Mouse (Mus musculus) heart, postnatal 10 days (tissue): ENCODE results near the gene Ttll1. TPM values are rescaled to one million over a fixed set of nuclear protein-coding genes. Genes with fewer than 3 reads are reported as not detected.

Experiments
- DNase-seq, 2 experiments: peaks; one replicate each; pipeline ENCODE4 v3.0.0; 2021
- intact Hi-C: fragments of 180-260 bp; cut with DNase I; formaldehyde crosslinking; loops from one replicate; pipeline ENCODE4 v1.15.1; 2025
- microRNA-seq, 2 experiments: library from miRNA; unstranded; fragments of <30 nt; microRNA quantifications; one replicate each; pipeline ENCODE4 v1.2.0; 2022
- total RNA-seq, 2 experiments: library from RNA; stranded (reverse); gene quantifications; 2 replicates each; pipeline ENCODE4 v1.2.3; 2021

Gene Ttll1
- total RNA-seq, 2 experiments from 2014 or later, result 36.9 to 37.0 TPM

DNA sequence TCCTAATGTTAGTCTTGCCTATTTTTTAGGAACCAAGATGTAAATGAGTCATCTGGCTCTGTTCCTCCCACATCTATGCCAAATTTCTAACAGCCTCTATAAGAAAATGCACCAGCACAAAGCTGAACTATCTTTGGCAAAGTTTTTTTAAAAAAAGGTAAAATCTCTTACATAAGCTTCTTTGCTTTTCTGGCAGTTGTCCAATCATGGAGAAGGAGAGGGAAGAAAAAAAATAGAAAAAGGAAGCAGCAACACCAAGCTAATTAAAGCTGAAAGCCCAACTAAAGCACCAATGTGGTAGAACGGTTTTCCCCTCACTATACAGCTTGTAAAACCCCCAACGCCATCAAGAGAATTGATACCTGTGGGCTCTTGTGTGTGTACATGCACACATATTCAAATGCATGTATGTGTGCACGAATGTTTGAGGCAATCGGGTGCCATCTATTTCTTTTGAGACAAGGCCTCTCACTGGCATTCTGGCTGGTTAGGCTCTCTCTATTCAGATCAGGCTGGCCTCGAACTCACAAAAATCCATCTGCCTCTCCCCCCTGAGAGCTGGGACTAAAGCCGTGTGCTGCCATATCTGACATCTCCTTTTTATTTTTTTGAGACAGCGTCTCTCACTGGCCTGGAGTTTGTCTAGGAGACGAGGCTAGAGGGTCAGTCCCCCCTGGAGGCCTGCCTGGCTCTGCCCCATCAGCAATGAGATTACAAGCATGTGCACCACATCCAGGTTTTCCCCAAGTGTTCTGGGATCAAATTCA, 75.2 kb downstream of the Ttll1 start:
- no peak for DNase-seq
- intact Hi-C loops, result no loop called here

DNA sequence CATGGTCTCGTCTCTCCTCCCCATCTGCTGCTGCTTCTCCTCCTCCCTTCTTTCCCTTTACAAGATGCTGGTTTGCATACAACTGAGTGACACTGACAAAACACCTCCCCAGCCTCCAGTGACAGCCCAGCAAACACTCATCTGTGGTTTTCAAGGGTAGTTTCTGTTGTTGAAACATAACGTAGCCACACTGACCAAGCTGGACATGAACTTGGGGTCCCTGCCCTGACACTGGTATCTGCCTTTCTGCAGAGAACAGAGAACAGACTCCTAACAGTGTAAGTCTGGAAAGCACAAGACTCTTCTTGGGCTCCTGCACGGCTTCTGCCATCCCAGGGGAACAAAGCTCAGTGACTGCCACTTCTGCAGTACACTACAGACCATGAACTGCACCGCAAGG, 76.0 kb downstream of the Ttll1 start:
- no peak for DNase-seq
- intact Hi-C loops, result no loop called here

Small RNA genes lying within 50 kb of the gene (microRNA-seq; reads per million reads assigned to microRNA genes)
- gene Gm24575, result 0 reads per million in 2 experiments

Other genes with a start within 250 kb of the Ttll1 start
- 10 to 100 TPM; 15.6 to 20.2 TPM for gene Arfgap3, start 160.6 kb downstream of the Ttll1 start, total RNA-seq
- gene Pacsin2, start 46.3 kb downstream of the Ttll1 start, total RNA-seq, result 100 to 1,000 TPM; 162 to 168 TPM
- gene Bik, start 16.0 kb upstream of the Ttll1 start, total RNA-seq, result 10 to 100 TPM; 19.4 to 19.7 TPM
- gene Tspo, start 52.7 kb upstream of the Ttll1 start, total RNA-seq, result 10 to 100 TPM; 81.5 to 89.5 TPM
- 10 to 100 TPM; 31.9 to 34.1 TPM for gene Mcat, start 52.9 kb upstream of the Ttll1 start, total RNA-seq
- 1 to 10 TPM; 6.4 to 9.0 TPM for gene Ttll12, start 84.3 kb upstream of the Ttll1 start, total RNA-seq
- 1 to 10 TPM; 4.3 to 5.6 TPM for gene Scube1, start 214.1 kb upstream of the Ttll1 start, total RNA-seq